Mouse (Mus musculus) liver, embryonic 14.5 days (tissue): ENCODE measurements at regions not wholly inside any gene's neighbourhood (a gene's known extent, or its start where the extent isn't known, plus 50 kb on each side); places are given as distances from the start of the nearest gene placed in this dataset.

ENCODE experiments used
- CTCF ChIP-seq: IDR thresholded peaks from 2 replicates; pipeline ENCODE4 v1.5.1; 2016; ENCODE audit warnings: antibody characterized with exemption, low read depth, control low read depth
- EP300 ChIP-seq: IDR thresholded peaks from 2 replicates; pipeline ENCODE4 v1.6.1; 2016; ENCODE audit warnings: antibody characterized with exemption, low read depth

DNA sequence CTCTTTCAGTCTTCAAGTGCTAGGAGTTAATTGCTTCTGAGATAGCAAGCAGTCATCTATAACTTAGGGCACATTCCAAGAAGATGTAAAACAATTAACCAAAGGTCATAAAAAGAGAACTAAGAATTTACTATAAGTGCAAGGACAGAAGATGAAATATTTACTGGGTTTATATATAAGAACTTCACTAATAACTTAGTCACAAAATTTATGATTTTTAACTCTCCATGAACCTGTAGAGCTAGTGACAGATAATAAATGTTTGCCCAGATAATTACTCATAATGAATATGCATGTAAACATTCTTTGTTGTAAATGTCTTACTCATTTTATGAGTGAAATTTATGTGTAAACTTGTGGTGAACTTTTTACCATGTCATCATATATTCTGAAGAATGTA, 531.2 kb downstream of the Actr3 start:
- TF ChIP-seq CTCF = no peak
- TF ChIP-seq EP300 = no peak
